Mouse (Mus musculus): Measurements from ENCODE around the gene Kif12.

DNA sequence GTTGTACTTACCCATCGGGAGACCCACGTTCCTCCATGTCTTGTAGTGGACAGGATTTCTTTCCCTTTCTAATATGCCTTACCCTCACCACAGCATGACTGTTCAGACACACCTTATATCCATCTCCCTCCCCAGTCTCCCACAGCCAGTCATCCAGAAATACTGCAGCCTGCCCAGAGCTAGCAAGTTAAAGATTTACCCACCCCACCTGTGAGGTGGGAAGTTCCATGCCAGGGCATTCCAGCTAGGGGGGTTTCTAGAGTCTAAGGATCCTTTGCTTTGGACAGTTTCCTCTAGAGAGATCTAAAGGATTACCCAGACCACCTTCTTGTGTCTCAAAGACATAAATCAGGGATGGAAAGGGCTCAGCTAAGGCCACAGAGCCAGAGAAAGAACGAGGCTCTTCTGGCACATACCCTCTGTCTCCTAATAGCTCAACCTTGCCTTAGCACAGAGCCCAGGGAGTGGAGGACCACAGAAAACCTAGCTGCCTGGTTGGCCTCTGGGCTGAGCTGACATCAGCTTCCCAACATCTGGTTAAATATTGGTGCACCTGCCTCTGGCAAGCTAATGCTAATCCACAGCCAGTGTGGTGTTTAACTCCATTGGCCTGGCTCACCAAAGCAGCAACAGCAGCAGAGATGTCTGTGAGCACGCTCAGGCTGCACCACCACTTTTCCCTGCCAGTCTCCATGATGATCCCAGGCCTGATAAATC, at the start of gene Kif12:
- no peak for TF ChIP-seq CTCF (IDR thresholded peaks at IDR 0.05; ENCODE audit: low read depth, low read length)
- no peak for TF ChIP-seq POLR2A (IDR thresholded peaks at IDR 0.05; ENCODE audit: borderline replicate concordance, low read depth, low read length)

Data from bone marrow macrophage, adult 2 months (primary cell).